Mouse (Mus musculus) erythroblast, embryonic 14.5 days (primary cell): ENCODE data around the gene Rbms3. TPM values are rescaled to one million over a fixed set of nuclear protein-coding genes. Genes with fewer than 3 reads are reported as not detected.

Source experiments
- H3K27me3 ChIP-seq: 2 replicates; pipeline ENCODE4 v1.6.1; 2012; ENCODE audit warnings: inconsistent platforms; ENCODE audit not compliant: control insufficient read depth
- H3K36me3 ChIP-seq: 2 replicates; pipeline ENCODE4 v1.6.1; 2012; ENCODE audit warnings: mild to moderate bottlenecking, inconsistent platforms; ENCODE audit not compliant: control insufficient read depth
- H3K4me1 ChIP-seq: 2 replicates; pipeline ENCODE4 v1.6.1; 2012; ENCODE audit warnings: inconsistent platforms; ENCODE audit not compliant: control insufficient read depth
- H3K4me3 ChIP-seq: replicated peaks from 2 replicates; pipeline ENCODE3; 2012; ENCODE audit warnings: moderate library complexity, mild to moderate bottlenecking, inconsistent platforms
- H3K9me3 ChIP-seq: 2 replicates; pipeline ENCODE4 v1.6.1; 2012; ENCODE audit warnings: low read length, inconsistent platforms, mixed read lengths; ENCODE audit not compliant: control insufficient read depth
- GATA1 ChIP-seq: IDR thresholded peaks from 2 replicates; pipeline ENCODE4 v1.6.1; 2012; ENCODE audit warnings: low read length, inconsistent platforms, mixed read lengths
- TAL1 ChIP-seq: IDR thresholded peaks from 3 replicates; pipeline ENCODE4 v1.6.1; 2012; ENCODE audit warnings: low read length, inconsistent platforms, mixed read lengths
- polyA plus RNA-seq: library from polyadenylated mRNA; stranded (reverse); fragments of >175 nt; gene quantifications from 2 replicates; pipeline ENCODE4 v1.2.3, GENCODE M21; 2012

The Rbms3 gene
- polyA plus RNA-seq, 1 experiment = not detected

DNA sequence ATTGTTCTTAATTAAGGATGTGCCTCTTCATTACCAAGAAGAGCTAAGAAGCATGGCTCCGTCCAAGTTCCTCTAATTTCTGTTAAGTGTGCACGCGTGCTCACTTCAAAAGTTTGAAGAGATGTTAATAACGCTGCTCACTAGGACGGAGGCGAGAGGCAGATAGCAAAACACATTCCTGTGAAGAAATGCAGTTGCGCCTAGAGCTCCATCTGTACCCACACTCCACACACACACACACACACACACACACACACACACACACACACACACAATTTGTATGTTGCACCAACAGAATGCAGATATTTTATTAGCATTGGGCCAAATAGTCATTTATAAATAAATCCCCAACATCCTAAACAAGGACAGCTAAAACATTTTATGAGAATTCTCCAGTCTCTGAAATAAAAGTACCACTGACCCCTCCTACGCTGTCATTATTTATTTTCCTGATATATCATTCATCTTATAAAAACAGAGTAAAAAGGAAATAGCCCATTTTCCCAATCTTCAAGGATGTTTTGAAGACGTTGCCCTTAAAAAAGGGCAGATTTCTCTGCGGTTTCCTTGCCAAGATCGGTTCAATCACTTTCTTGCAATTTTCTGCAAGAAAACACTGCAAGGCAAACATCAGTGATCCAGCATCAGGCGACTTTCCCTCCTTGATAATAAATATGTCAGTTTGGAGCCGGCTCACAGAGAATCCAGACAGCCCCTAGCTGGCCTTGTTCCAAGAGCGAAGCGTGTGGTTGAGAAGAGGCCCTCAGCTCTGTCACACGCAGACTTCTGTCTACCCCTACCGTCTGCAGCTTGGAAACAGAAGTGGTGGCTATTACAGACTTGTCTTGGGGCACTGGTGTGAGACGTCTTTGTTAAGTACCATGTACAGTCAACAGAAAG lies 235.8 kb downstream of the Rbms3 start:
- Histone ChIP-seq H3K9me3 (peaks cover 2% of the 10 kb centered on the region; the same call in 1 of the 2 replicates), H3K36me3 (no peaks in the 10 kb centered on the region), H3K27me3 (no peaks in the 10 kb centered on the region), H3K4me3 (no peak overlapping the region), H3K4me1 (no peaks in the 10 kb centered on the region)
- TF ChIP-seq GATA1 (no peak), TAL1 (no peak)

DNA sequence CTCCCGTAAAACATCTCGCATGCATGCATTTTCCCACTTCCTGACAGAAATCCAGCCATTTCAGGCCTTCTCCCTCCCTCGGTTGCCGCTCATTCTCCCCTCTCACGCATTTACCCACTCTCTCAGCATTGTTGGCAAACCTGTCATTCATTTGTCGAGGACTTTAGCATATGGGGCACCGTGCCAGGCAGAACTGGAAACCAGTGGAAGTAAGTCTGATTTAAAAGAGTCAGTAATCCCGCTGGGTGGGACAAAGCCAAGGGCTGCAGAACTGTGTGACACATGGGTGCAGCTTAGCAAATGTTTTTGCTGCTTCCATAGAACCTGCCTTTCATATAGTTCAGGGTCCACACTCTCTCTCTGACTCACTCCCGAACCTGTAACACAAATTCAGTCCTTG lies 241.7 kb downstream of the Rbms3 start:
- Histone ChIP-seq H3K27me3 (no peaks in the 10 kb centered on the region), H3K4me3 (no peak overlapping the region), H3K9me3 (peaks cover 5% of the 10 kb centered on the region), H3K4me1 (no peaks in the 10 kb centered on the region), H3K36me3 (no peaks in the 10 kb centered on the region)
- TF ChIP-seq TAL1 = no peak
- no peak for TF ChIP-seq GATA1

DNA sequence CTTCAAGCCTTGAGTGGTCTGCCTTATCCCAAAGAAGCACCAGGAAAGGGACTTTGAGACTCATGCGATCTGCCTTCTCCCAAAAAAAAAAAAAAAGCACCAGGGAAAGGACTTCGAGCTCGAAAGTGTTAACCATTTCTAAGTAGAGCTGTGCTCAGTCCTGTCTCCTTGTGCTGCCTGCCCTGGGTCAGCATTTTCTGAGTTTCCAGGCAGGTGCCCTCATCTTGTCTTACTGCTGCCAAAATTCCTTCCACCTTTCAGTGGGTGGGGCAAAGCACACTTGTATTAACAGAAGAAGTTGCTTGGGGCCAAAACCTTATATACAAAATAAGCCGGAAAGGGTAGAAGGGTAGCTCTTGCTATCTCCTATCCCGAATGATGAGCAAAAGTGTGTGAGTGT lies 248.8 kb downstream of the Rbms3 start:
- TF ChIP-seq TAL1 = no peak
- no peak for TF ChIP-seq GATA1
- Histone ChIP-seq H3K4me1 (no peaks in the 10 kb centered on the region), H3K27me3 (no peaks in the 10 kb centered on the region), H3K36me3 (no peaks in the 10 kb centered on the region), H3K4me3 (no peak overlapping the region), H3K9me3 (no peaks in the 10 kb centered on the region; the same call in 1 of the 2 replicates)

DNA sequence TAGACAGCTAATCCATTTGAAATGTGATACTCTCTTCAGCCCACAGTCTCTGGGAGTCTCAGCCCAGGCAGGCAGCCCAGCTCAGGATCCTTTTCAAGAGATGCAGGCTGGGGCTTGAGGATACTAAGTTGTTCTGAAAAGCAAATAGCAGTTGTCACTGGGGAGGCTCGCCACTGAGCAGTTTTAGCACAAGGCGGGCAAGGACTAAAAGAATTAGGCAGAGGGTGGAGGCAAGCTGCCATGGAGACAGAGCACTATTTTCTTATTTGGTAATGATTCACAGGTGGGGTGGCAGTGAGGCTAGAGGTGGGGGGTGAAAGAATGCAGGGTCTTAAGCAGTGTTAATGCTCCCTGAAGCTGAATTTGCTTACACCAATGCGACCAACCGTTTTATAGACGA lies 249.6 kb downstream of the Rbms3 start:
- no peak overlapping the region for H3K4me3 ChIP-seq
- H3K36me3 ChIP-seq = no peaks in the 10 kb centered on the region
- H3K27me3 ChIP-seq = no peaks in the 10 kb centered on the region
- TF ChIP-seq TAL1 (no peak), GATA1 (no peak)
- no peaks in the 10 kb centered on the region for H3K4me1 ChIP-seq
- H3K9me3 ChIP-seq = no peaks in the 10 kb centered on the region; the same call in 1 of the 2 replicates

DNA sequence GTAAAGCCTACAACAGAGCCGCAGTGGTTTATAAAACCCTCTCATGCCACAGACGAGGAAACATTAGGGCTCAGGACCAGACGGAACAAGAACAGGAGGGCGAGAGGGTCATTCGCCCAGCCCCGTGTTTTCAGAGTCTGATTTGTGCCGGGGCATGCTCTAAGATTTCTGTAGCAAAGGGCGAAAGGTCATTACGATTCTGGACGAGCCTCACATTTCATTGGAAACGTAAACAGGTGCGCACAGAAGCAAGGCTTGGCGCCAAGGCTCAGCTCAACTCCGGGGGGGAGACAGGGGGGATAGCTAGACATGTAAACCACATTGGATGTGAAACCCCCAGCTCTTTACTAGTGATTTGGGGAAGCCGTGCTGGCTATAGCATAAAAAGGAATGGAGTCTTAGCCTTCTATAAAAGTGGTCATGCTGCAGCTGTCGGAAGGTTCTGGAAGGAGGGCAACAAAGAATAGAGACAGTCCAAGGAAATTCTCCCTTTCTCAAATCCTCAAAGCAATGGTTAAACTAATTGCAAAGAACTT lies 250.2 kb downstream of the Rbms3 start:
- Histone ChIP-seq H3K4me1 (no peaks in the 10 kb centered on the region), H3K27me3 (no peaks in the 10 kb centered on the region), H3K9me3 (no peaks in the 10 kb centered on the region; the same call in 1 of the 2 replicates), H3K4me3 (no peak overlapping the region), H3K36me3 (no peaks in the 10 kb centered on the region)
- no peak for TF ChIP-seq TAL1
- TF ChIP-seq GATA1 = no peak

DNA sequence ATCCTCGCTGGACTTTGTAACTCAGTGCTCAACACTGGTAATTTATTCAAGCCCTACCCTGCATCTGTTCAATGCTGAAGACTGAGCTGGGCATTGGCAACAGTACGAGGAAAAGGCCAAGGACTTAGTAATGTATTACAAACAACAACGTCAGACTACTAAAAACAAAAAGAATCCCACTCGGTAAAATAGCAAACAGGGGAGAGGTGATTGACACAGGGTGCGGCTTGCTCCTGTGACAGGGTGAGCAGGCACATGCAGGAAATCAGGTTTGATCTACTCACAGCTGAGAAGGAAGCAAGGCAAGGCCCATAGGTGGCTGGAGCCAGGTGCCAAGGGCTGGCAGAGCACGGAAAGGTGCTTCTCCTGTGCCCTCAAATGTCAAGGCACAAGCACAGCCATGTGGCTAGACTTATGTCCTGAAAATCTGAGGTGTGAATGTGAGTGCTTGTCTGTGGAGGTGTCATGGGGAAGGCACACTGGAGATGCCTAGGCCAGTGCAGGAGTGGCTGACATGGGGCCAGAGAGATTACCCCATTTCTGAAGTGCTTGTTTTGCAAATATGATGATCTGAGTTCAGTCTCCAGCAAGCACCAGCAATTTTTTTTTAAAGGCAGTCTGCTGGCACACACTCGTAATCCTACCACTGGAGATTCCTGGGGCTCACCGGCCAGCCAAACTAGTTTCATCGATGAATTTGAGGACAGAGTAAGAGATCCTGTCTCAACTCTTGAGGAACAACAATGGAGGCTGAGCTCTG lies 251.4 kb downstream of the Rbms3 start:
- Histone ChIP-seq H3K4me1 (no peaks in the 10 kb centered on the region), H3K4me3 (no peak overlapping the region), H3K36me3 (no peaks in the 10 kb centered on the region), H3K9me3 (no peaks in the 10 kb centered on the region; the same call in 1 of the 2 replicates), H3K27me3 (no peaks in the 10 kb centered on the region)
- TF ChIP-seq TAL1 (no peak), GATA1 (no peak)

DNA sequence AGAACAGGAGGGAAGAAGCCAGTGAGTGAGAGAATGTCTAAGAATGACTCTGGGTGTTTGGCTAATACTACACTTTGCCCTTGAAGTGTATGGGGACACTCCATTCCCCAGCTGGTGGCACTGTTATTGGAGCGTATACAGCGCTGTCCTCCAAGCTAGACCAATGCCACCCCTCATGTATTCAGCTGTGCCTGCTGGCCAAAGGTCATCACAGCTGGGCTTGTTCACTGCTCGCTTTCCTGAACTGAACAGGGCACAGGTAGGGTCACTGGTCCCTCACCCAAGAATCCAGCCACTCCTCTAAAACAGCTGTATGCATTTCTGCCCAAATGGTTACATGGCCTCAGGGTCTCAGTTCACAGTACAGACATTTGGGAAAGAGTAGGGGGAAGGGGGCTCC lies 253.9 kb downstream of the Rbms3 start:
- no peaks in the 10 kb centered on the region for H3K36me3 ChIP-seq
- TF ChIP-seq TAL1 (no peak), GATA1 (no peak)
- no peaks in the 10 kb centered on the region for H3K9me3 ChIP-seq

DNA sequence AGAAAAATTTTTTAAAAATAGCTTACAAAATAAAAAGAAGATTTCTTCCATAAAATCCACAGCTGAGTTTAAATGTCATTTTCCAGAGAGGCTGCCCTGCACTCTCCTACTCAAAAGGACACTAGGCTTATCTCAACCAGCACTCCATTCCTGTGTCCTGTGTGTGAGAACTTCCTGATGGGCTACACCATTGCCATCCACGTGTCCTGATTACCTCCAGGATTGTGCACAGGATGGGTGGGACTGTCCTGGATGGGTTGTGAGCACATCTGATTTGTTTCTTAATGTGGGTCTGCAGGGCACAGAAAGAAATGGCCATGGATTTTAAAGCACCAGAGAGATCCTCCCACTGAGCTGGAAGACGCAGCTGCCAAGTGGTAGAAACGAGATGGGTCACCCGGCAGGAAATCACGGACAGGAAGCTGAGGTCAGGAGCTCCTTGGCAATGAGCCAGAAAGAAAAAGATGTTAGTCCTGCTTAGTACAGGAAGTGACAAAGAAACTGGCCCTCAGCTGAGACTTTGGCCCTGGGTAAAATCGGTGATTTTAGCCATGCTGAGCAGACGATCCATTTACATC lies 256.5 kb downstream of the Rbms3 start:
- no peaks in the 10 kb centered on the region for H3K36me3 ChIP-seq
- H3K27me3 ChIP-seq = no peaks in the 10 kb centered on the region
- TF ChIP-seq TAL1 = no peak
- TF ChIP-seq GATA1 = no peak
- no peak overlapping the region for H3K4me3 ChIP-seq
- H3K9me3 ChIP-seq = no peaks in the 10 kb centered on the region; the same call in 1 of the 2 replicates
- H3K4me1 ChIP-seq = no peaks in the 10 kb centered on the region

More for the DNA sequence above, 253.9 kb downstream of the Rbms3 start:
- Histone ChIP-seq H3K27me3 (no peaks in the 10 kb centered on the region), H3K4me3 (no peak overlapping the region), H3K4me1 (no peaks in the 10 kb centered on the region)

DNA sequence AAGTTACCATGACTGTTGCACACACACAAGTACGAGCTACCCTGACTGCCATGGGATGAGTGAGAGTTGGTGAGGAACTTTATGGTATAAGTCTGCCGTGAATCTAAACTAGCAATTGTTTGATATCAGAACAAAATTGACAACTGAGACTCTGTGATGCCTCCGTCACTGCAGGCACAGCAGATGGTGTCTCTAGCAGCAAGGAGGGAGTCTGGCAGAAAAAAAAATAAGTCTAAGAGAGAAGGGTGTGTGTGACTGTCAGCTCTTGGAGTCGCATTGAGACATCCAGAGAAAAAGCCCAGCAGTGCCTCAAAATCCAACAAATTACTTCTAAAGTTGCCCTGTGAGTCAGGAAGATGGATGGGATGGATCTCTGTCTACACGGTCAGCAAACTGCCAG lies 257.7 kb downstream of the Rbms3 start:
- peaks cover 5% of the 10 kb centered on the region; the same call in 1 of the 2 replicates for H3K9me3 ChIP-seq
- no peaks in the 10 kb centered on the region for H3K36me3 ChIP-seq
- H3K27me3 ChIP-seq = no peaks in the 10 kb centered on the region
- TF ChIP-seq TAL1 (no peak), GATA1 (no peak)
- H3K4me3 ChIP-seq = no peak overlapping the region
- no peaks in the 10 kb centered on the region for H3K4me1 ChIP-seq
